Mouse (Mus musculus) hindbrain, embryonic 16.5 days (tissue): ENCODE measurements at regions not wholly inside any gene's neighbourhood (a gene's known extent, or its start where the extent isn't known, plus 50 kb on each side); places are given as distances from the start of the nearest gene placed in this dataset.

ENCODE experiments used
- ATAC-seq: fragments of 200-750 bp; cut with Nextera tagmentation; 2 replicates; pipeline ENCODE4 v1.8.0; 2017; ENCODE audit warnings: moderate TSS enrichment, moderate library complexity
- H3K27ac ChIP-seq: fragments of 300-500 bp; sonication (generic); 2 replicates; pipeline ENCODE4 v1.5.1; 2014; ENCODE audit warnings: low read depth, mild to moderate bottlenecking, control low read depth, low read length, moderate library complexity
- H3K27me3 ChIP-seq: fragments of 300-500 bp; sonication (generic); replicated peaks from 2 replicates; pipeline ENCODE4 v1.6.1; 2014; ENCODE audit warnings: low read length; ENCODE audit not compliant: control insufficient read depth, insufficient read depth
- H3K36me3 ChIP-seq: fragments of 300-500 bp; sonication (generic); 2 replicates; pipeline ENCODE4 v1.6.1; 2014; ENCODE audit warnings: mild to moderate bottlenecking, low read length, moderate library complexity, mixed read lengths; ENCODE audit not compliant: control insufficient read depth, insufficient read depth
- H3K4me1 ChIP-seq: fragments of 300-500 bp; sonication (generic); 2 replicates; pipeline ENCODE4 v1.6.1; 2014; ENCODE audit warnings: low read depth, low read length; ENCODE audit not compliant: control insufficient read depth, insufficient read depth
- H3K4me2 ChIP-seq: fragments of 300-500 bp; sonication (generic); 2 replicates; pipeline ENCODE4 v1.6.1; 2014; ENCODE audit warnings: mild to moderate bottlenecking, low read length, control low read depth, moderate library complexity
- H3K4me3 ChIP-seq: fragments of 300-500 bp; sonication (generic); 2 replicates; pipeline ENCODE4 v1.5.1; 2014; ENCODE audit warnings: mild to moderate bottlenecking, low read length, control low read depth, moderate library complexity
- H3K9ac ChIP-seq: fragments of 300-500 bp; sonication (generic); 2 replicates; pipeline ENCODE4 v1.6.1; 2014; ENCODE audit warnings: low read depth, mild to moderate bottlenecking, control low read depth, low read length, moderate library complexity
- H3K9me3 ChIP-seq: fragments of 300-500 bp; sonication (generic); 2 replicates; pipeline ENCODE4 v1.6.1; 2014; ENCODE audit warnings: mild to moderate bottlenecking, low read length, moderate library complexity; ENCODE audit not compliant: control insufficient read depth
- WGBS: fragments of 180-500 bp; shearing (Covaris S2); extraction: QIAGEN DNeasy Blood & Tissue Kit; methylation state at CpG from one replicate; pipeline ENCODE4 v1.1.7; 2014; 5-methylcytosine and 5-hydroxymethylcytosine counted together

DNA sequence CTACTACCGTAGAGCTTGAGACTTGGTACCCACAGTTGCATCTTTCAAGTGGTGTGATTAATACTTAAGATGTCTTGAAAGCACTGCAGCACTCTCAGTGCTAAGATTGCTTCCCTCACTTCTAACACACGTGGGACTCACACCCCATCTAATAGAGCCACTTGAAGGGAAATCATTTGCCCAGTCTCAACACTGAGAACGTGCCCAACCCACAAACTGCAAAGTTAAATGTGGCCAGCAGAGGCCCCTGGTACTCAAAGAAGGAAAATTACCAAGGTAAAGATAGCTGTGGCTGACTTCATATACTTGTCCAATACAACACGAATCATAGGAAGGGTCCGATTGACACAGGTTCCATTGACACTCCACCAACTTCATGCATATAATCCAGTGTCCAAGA, 238.4 kb upstream of the Rps6ka3 start:
- Histone ChIP-seq H3K27ac (no peak overlapping the region), H3K9ac (no peak overlapping the region), H3K4me1 (no peaks in the 10 kb centered on the region), H3K27me3 (no peaks in the 10 kb centered on the region), H3K4me2 (no peak overlapping the region), H3K9me3 (no peaks in the 10 kb centered on the region), H3K4me3 (no peak overlapping the region), H3K36me3 (no peaks in the 10 kb centered on the region)
- 57% methylated on average over 5 of the region's 5 CpGs for WGBS
- ATAC-seq: no peak

DNA sequence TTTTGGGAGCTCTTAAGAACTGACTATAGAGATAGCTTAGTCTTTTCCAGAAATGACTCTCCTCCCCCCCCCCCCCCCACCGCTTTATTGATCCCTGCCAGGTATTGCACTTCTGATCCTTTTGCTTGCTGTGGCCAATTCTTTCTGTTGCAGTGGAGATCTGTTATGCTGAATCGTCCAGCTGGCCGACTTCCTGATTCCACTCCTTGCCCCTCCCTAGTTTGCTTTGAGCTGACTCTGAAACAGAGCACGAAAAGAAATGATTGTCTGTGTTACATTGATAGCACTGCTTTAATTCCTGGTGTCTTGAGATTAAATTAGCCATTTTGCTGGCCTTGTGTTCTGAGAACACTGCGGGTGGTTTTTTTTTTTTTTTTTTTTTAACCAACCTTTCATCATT, 233.5 kb upstream of the Rps6ka3 start:
- Histone ChIP-seq H3K27ac (no peak overlapping the region), H3K4me1 (no peaks in the 10 kb centered on the region), H3K27me3 (no peaks in the 10 kb centered on the region), H3K36me3 (no peaks in the 10 kb centered on the region), H3K9me3 (no peaks in the 10 kb centered on the region), H3K4me2 (no peak overlapping the region), H3K4me3 (no peak overlapping the region), H3K9ac (no peak overlapping the region)
- ATAC-seq: no peak
- 54% methylated on average over 5 of the region's 5 CpGs for WGBS

DNA sequence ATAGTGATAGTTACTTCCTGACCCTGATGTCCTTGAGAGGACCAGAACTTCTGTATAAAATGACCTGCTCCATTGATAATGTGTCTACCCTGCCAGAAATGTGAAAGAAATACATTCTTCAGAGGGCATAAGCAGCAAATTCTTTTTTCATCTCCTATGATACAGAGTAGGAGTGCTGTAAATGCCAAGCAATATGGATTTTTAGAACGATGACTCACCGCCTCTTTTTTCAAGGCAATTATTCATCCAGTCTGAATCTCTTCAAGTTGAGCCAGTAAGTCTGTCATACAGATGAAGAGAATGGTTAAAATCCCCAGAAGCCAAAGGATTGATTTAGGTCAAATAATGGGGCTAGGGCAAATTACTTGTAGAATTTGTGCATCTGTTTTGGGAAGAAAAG, 225.4 kb upstream of the Rps6ka3 start:
- H3K27me3 ChIP-seq: no peaks in the 10 kb centered on the region
- H3K4me3 ChIP-seq: no peak overlapping the region
- no peak overlapping the region for H3K9ac ChIP-seq
- no peaks in the 10 kb centered on the region for H3K4me1 ChIP-seq
- no peaks in the 10 kb centered on the region for H3K9me3 ChIP-seq
- H3K36me3 ChIP-seq: no peaks in the 10 kb centered on the region
- H3K27ac ChIP-seq: no peak overlapping the region
- WGBS: 92% methylated on average over 2 of the region's 2 CpGs
- no peak overlapping the region for H3K4me2 ChIP-seq
- ATAC-seq: no peak

- WGBS: 80% methylated on average over 3 of the region's 3 CpGs
- no peaks in the 10 kb centered on the region for H3K4me1 ChIP-seq
Measured at GRCm38 (mm10) chrX:158987676-158988075, 222.4 kb upstream of the Rps6ka3 start.

DNA sequence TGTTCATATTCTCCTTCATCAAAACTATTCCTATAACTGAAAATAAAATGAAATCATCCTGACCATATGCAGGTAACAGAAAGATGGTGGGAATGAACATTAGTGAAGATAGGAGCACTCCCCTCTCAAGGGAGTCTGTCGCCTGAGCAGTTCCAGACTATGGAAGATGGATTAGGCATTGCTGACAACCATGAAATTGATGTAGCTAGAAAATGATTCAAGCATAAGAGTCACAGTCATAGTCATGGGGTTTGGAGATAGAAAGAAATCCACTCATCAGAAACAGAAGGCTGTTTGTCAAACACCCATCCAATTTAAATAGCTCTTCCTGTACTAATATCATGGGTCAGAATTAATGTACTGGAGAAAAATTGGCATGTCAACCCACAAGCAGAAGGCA, 191.2 kb upstream of the Rps6ka3 start:
- 43% methylated on average over 1 of the region's 1 CpGs for WGBS
- no peak overlapping the region for H3K27ac ChIP-seq
- no peak overlapping the region for H3K4me2 ChIP-seq
- no peaks in the 10 kb centered on the region for H3K4me1 ChIP-seq
- no peaks in the 10 kb centered on the region for H3K9me3 ChIP-seq
- no peak overlapping the region for H3K9ac ChIP-seq
- no peaks in the 10 kb centered on the region for H3K27me3 ChIP-seq
- no peaks in the 10 kb centered on the region for H3K36me3 ChIP-seq
- ATAC-seq: peak; percentile 34; the same call in 1 of the 2 replicates
- no peak overlapping the region for H3K4me3 ChIP-seq

More at GRCm38 (mm10) chrX:158987676-158988075, 222.4 kb upstream of the Rps6ka3 start:
- Histone ChIP-seq H3K4me3 (no peak overlapping the region), H3K27me3 (no peaks in the 10 kb centered on the region), H3K36me3 (no peaks in the 10 kb centered on the region), H3K9ac (no peak overlapping the region), H3K4me2 (no peak overlapping the region), H3K9me3 (no peaks in the 10 kb centered on the region), H3K27ac (no peak overlapping the region)
- ATAC-seq: no peak

DNA sequence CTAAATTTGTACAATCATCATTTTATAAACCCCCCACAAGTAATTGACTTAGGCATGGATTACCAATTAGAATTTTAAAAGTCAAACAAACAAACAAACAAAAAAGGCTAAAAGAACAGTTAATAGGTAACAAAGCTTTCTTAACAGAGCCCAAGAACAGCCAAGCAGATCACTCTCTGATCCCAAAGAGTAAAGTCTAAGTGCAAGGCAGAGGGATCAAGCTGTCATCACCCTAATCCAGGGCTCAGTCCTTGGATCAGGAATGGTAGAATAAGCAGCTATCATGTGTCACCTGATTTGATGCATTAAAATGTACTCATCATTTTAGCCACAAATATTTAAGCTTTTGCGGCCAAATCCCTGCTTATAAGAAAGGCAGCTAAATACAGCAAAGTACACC, 183.8 kb upstream of the Rps6ka3 start:
- Histone ChIP-seq H3K4me3 (no peak overlapping the region), H3K4me2 (no peak overlapping the region)
- WGBS: 96% methylated on average over 1 of the region's 1 CpGs

GRCm38 (mm10) chrX:159031927-159032326, 178.2 kb upstream of the Rps6ka3 start:
- Histone ChIP-seq H3K27me3 (no peaks in the 10 kb centered on the region), H3K9ac (no peak overlapping the region), H3K27ac (no peak overlapping the region), H3K4me2 (no peak overlapping the region), H3K9me3 (no peaks in the 10 kb centered on the region), H3K4me3 (no peak overlapping the region), H3K36me3 (no peaks in the 10 kb centered on the region), H3K4me1 (no peaks in the 10 kb centered on the region)
- WGBS: 75% methylated on average over 4 of the region's 4 CpGs
- 0 out of 2 replicates have a peak, but pooled peaks have one; percentile 61 for ATAC-seq

More for the DNA sequence above, 183.8 kb upstream of the Rps6ka3 start:
- H3K27me3 ChIP-seq: no peaks in the 10 kb centered on the region; the same call in 1 of the 2 replicates
- no peak overlapping the region for H3K27ac ChIP-seq
- no peak for ATAC-seq
- no peaks in the 10 kb centered on the region for H3K36me3 ChIP-seq
- no peaks in the 10 kb centered on the region for H3K9me3 ChIP-seq
- no peak overlapping the region for H3K9ac ChIP-seq
- H3K4me1 ChIP-seq: no peaks in the 10 kb centered on the region

- Histone ChIP-seq H3K36me3 (no peaks in the 10 kb centered on the region), H3K27me3 (no peaks in the 10 kb centered on the region), H3K4me3 (no peak overlapping the region), H3K27ac (no peak overlapping the region), H3K4me1 (no peaks in the 10 kb centered on the region), H3K9me3 (no peaks in the 10 kb centered on the region), H3K4me2 (no peak overlapping the region), H3K9ac (no peak overlapping the region)
- no peak for ATAC-seq
- 13% methylated on average over 3 of the region's 3 CpGs for WGBS
Measured at GRCm38 (mm10) chrX:159043432-159043831, 166.7 kb upstream of the Rps6ka3 start.

GRCm38 (mm10) chrX:159047876-159048275, 162.2 kb upstream of the Rps6ka3 start:
- H3K4me2 ChIP-seq: no peak overlapping the region
- H3K4me3 ChIP-seq: no peak overlapping the region
- no peaks in the 10 kb centered on the region for H3K36me3 ChIP-seq
- 44% methylated on average over 2 of the region's 2 CpGs for WGBS
- no peaks in the 10 kb centered on the region for H3K27me3 ChIP-seq
- no peak for ATAC-seq
- no peak overlapping the region for H3K27ac ChIP-seq
- H3K9ac ChIP-seq: no peak overlapping the region
- H3K4me1 ChIP-seq: no peaks in the 10 kb centered on the region
- no peaks in the 10 kb centered on the region for H3K9me3 ChIP-seq
